Mouse (Mus musculus): ENCODE results near the gene Zranb1. TPM values are rescaled to one million over a fixed set of nuclear protein-coding genes. Genes with fewer than 3 reads are reported as not detected.
A peak's percentile ranks its signal among the peaks of the same experiment; 100 is the strongest.

Zranb1 gene
- total and polyA plus RNA-seq, 3 experiments, result 11.3 to 17.6 (median 11.6) TPM

DNA sequence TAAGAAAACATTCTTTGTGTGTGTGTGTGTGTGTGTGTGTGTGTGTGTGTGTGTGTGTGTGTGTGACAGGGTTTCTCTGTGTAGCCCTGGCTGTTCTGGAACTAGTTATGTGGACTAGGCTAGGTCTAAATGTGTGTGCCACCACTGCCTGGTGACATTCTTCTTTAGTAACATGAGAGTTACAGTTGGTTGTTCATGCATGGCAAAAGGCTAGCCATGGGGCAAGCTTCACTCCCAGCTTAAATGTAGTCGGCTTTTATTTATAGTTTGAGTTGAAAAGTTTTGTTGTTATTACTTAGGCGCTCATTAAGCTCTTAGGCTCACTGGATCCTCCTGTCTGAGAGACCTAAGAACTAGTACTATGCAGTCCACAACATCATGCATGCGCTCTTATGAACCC lies 33.5 kb downstream of the Zranb1 start:
- H3K9ac ChIP-seq (ENCODE audit: insufficient read depth, low read depth), result no peak overlapping the region
- TF ChIP-seq GABPA (IDR thresholded peaks at IDR 0.05; ENCODE audit: insufficient replicate concordance, low read depth, low read length), result no peak
- no peak for TF ChIP-seq IRF4 (IDR thresholded peaks at IDR 0.05; ENCODE audit: low read depth, low read length)
- TF ChIP-seq MAFK (IDR thresholded peaks at IDR 0.05; ENCODE audit: insufficient replicate concordance, low read length), result no peak
- no peak for TF ChIP-seq ZMIZ1 (IDR thresholded peaks at IDR 0.05; ENCODE audit: low read depth, low read length)
- TF ChIP-seq MXI1 (IDR thresholded peaks at IDR 0.05; ENCODE audit: low read depth, low read length), result no peak
- no peak for TF ChIP-seq MAX (IDR thresholded peaks at IDR 0.05; ENCODE audit: low read length)
- TF ChIP-seq TCF12 (IDR thresholded peaks at IDR 0.05; ENCODE audit: low read depth, low read length), result no peak
- no peak for TF ChIP-seq CTCF (conservative IDR thresholded peaks at IDR 0.05 in 1 of 2, IDR thresholded peaks at IDR 0.05 in 1 of 2; ENCODE audit: low read depth in 2 of 2, low read length in 2 of 2)
- no peak for TF ChIP-seq E2F4 (IDR thresholded peaks at IDR 0.05; ENCODE audit: insufficient replicate concordance, low read depth, low read length)
- no peak for TF ChIP-seq USF2 (conservative IDR thresholded peaks at IDR 0.05; ENCODE audit: low read depth, low read length)
- H3K27ac ChIP-seq (ENCODE audit: insufficient read depth, low read depth), result no peak overlapping the region
- in situ Hi-C loops (cut with MboI; ENCODE audit: low pct_ligation_motif_present, low pct_unique_long_range_greater_than_20kb, low sequenced_read_pairs) (no loop called here), dilution Hi-C loops (cut with MboI; ENCODE audit: extremely low pct_ligation_motif_present, extremely low pct_unique_long_range_greater_than_20kb, low sequenced_read_pairs) (no loop called here)
- H3K9me3 ChIP-seq (replicated peaks; ENCODE audit: low read length), result no peaks in the 10 kb centered on the region
- no peak overlapping the region for H3K4me2 ChIP-seq (ENCODE audit: insufficient read depth, low read depth, poor library complexity, severe bottlenecking)
- peaks cover 0 to 15% of the 10 kb centered on the region in 2 experiments; a peak in 2 of 4 replicates for H3K4me1 ChIP-seq (ENCODE audit: control insufficient read depth in 1 of 2, insufficient read depth in 2 of 2)
- H3K4me3 ChIP-seq (replicated peaks in 1 of 3; ENCODE audit: low read depth in 2 of 3, low read length in 2 of 3, poor library complexity in 1 of 3), result no peak overlapping the region
- DNase-seq (ENCODE audit: extremely low read depth), result no peak
- peaks cover 2 to 22% of the 10 kb centered on the region in 2 experiments for H3K36me3 ChIP-seq (replicated peaks in 1 of 2; ENCODE audit: control insufficient read depth in 1 of 2, insufficient read depth in 1 of 2, low read length in 1 of 2)
- no peaks in the 10 kb centered on the region for H3K27me3 ChIP-seq (replicated peaks)
- 0 out of 2 replicates have a peak, but pooled peaks cover 2% of the 10 kb centered on the region for H3K79me2 ChIP-seq (replicated peaks; ENCODE audit: control insufficient read depth, extremely low read depth, insufficient read depth, poor library complexity, severe bottlenecking)

DNA sequence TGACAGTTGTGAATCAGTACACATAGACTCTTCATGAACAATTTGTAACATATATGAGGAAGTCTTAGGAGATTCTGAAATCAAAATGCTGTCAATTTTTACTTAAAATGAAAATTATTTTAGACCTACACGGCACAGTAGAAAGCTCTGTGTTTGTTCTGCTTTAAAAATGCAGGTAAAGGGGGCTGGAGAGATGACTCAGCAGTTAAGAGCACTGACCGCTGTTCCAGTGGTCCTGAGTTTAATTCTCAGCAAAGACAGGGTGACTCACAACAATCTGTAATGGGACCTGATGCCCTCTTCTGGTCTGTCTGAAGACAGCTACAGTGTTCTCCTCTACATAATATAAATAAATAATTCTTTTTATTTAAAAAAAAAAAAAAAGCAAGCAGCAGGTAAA lies 34.8 kb downstream of the Zranb1 start:
- H3K79me2 ChIP-seq (replicated peaks; ENCODE audit: control insufficient read depth, extremely low read depth, insufficient read depth, poor library complexity, severe bottlenecking), result 0 out of 2 replicates have a peak, but pooled peaks cover 2% of the 10 kb centered on the region
- dilution Hi-C loops (cut with MboI; ENCODE audit: extremely low pct_ligation_motif_present, extremely low pct_unique_long_range_greater_than_20kb, low sequenced_read_pairs), result no loop called here
- no peak for DNase-seq (ENCODE audit: extremely low read depth)
- in situ Hi-C loops (cut with MboI; ENCODE audit: low pct_ligation_motif_present, low pct_unique_long_range_greater_than_20kb, low sequenced_read_pairs), result loop anchor here (5.0 kb wide), 1 partner anchor 33 kb away; the partner anchor contains the start of gene Zranb1
- H3K27me3 ChIP-seq (replicated peaks), result no peaks in the 10 kb centered on the region
- H3K4me2 ChIP-seq (ENCODE audit: insufficient read depth, low read depth, poor library complexity, severe bottlenecking), result no peak overlapping the region
- TF ChIP-seq CTCF (conservative IDR thresholded peaks at IDR 0.05 in 1 of 2, IDR thresholded peaks at IDR 0.05 in 1 of 2; ENCODE audit: low read depth in 2 of 2, low read length in 2 of 2) (0 out of 4 replicates have a peak, but pooled peaks of 1 of the 2 experiments have one; percentile 8), USF2 (conservative IDR thresholded peaks at IDR 0.05; ENCODE audit: low read depth, low read length) (no peak)
- H3K36me3 ChIP-seq (replicated peaks in 1 of 2; ENCODE audit: control insufficient read depth in 1 of 2, insufficient read depth in 1 of 2, low read length in 1 of 2), result peaks cover 2 to 25% of the 10 kb centered on the region in 2 experiments
- no peak overlapping the region for H3K4me3 ChIP-seq (replicated peaks in 1 of 3; ENCODE audit: low read depth in 2 of 3, low read length in 2 of 3, poor library complexity in 1 of 3)
- H3K27ac ChIP-seq (ENCODE audit: insufficient read depth, low read depth), result no peak overlapping the region
- H3K9me3 ChIP-seq (replicated peaks; ENCODE audit: low read length), result no peaks in the 10 kb centered on the region
- peaks cover 0 to 15% of the 10 kb centered on the region in 2 experiments; a peak in 2 of 4 replicates for H3K4me1 ChIP-seq (ENCODE audit: control insufficient read depth in 1 of 2, insufficient read depth in 2 of 2)
- no peak overlapping the region for H3K9ac ChIP-seq (ENCODE audit: insufficient read depth, low read depth)

DNA sequence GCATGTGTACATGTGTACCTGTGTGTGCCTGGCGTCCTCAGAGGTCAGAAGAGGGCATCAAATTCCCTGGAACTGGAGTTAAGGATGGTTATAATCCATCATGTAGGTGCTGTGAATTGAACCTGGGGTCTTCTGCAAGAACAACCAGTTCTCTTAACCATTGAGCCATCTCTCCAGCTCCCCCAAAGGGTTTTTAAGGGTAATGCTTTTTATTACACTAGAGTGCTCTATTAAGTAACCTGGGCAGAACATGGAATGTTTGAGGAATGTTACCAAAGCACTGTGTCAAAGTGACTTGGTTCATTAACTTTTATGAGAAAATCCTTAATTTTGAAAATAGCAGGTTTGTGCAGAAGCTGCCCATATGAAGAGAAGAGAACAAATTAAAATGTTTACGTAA lies 41.1 kb downstream of the Zranb1 start:
- TF ChIP-seq GABPA (IDR thresholded peaks at IDR 0.05; ENCODE audit: insufficient replicate concordance, low read depth, low read length) (no peak), POLR2A (IDR thresholded peaks at IDR 0.05; ENCODE audit: low read depth, low read length) (no peak), USF1 (IDR thresholded peaks at IDR 0.05; ENCODE audit: low read depth, low read length) (no peak), KAT2A (IDR thresholded peaks at IDR 0.05; ENCODE audit: insufficient replicate concordance, low read length) (no peak), CHD1 (IDR thresholded peaks at IDR 0.05; ENCODE audit: low read depth, low read length) (no peak), MAX (IDR thresholded peaks at IDR 0.05; ENCODE audit: low read length) (no peak), JUND (conservative IDR thresholded peaks at IDR 0.05; ENCODE audit: low read depth, low read length) (no peak), POLR2AphosphoS2 (IDR thresholded peaks at IDR 0.05; ENCODE audit: low read depth, low read length) (no peak), RCOR1 (conservative IDR thresholded peaks at IDR 0.05; ENCODE audit: low read depth, low read length) (no peak), MYC (IDR thresholded peaks at IDR 0.05; ENCODE audit: low read depth, low read length) (no peak), NELFE (IDR thresholded peaks at IDR 0.05; ENCODE audit: low read depth, low read length) (no peak), ZC3H11A (IDR thresholded peaks at IDR 0.05; ENCODE audit: low read depth, low read length) (no peak), MEF2A (IDR thresholded peaks at IDR 0.05; ENCODE audit: borderline replicate concordance, low read depth, low read length) (no peak), ZNF384 (IDR thresholded peaks at IDR 0.05; ENCODE audit: low read depth, low read length) (no peak)
- dilution Hi-C loops (cut with MboI; ENCODE audit: extremely low pct_ligation_motif_present, extremely low pct_unique_long_range_greater_than_20kb, low sequenced_read_pairs), result no loop called here
- H3K27me3 ChIP-seq (replicated peaks), result no peaks in the 10 kb centered on the region

More for the DNA sequence above, 41.1 kb downstream of the Zranb1 start:
- H3K9me3 ChIP-seq (replicated peaks; ENCODE audit: low read length), result no peaks in the 10 kb centered on the region
- H3K36me3 ChIP-seq (replicated peaks in 1 of 2; ENCODE audit: control insufficient read depth in 1 of 2, insufficient read depth in 1 of 2, low read length in 1 of 2), result peaks cover 8 to 50% of the 10 kb centered on the region in 2 experiments
- no peak overlapping the region for H3K27ac ChIP-seq (ENCODE audit: insufficient read depth, low read depth)
- H3K4me3 ChIP-seq (replicated peaks in 1 of 3; ENCODE audit: low read depth in 2 of 3, low read length in 2 of 3, poor library complexity in 1 of 3), result no peak overlapping the region
- no peak overlapping the region for H3K4me2 ChIP-seq (ENCODE audit: insufficient read depth, low read depth, poor library complexity, severe bottlenecking)
- no peak for DNase-seq (ENCODE audit: extremely low read depth)
- in situ Hi-C loops (cut with MboI; ENCODE audit: low pct_ligation_motif_present, low pct_unique_long_range_greater_than_20kb, low sequenced_read_pairs), result no loop called here
- no peaks in the 10 kb centered on the region for H3K79me2 ChIP-seq (replicated peaks; ENCODE audit: control insufficient read depth, extremely low read depth, insufficient read depth, poor library complexity, severe bottlenecking)
- H3K4me1 ChIP-seq (ENCODE audit: control insufficient read depth in 1 of 2, insufficient read depth in 2 of 2), result no peaks in the 10 kb centered on the region
- H3K9ac ChIP-seq (ENCODE audit: insufficient read depth, low read depth), result no peak overlapping the region
